Mouse (Mus musculus): Measurements from ENCODE around the gene 4931417E11Rik.

DNA sequence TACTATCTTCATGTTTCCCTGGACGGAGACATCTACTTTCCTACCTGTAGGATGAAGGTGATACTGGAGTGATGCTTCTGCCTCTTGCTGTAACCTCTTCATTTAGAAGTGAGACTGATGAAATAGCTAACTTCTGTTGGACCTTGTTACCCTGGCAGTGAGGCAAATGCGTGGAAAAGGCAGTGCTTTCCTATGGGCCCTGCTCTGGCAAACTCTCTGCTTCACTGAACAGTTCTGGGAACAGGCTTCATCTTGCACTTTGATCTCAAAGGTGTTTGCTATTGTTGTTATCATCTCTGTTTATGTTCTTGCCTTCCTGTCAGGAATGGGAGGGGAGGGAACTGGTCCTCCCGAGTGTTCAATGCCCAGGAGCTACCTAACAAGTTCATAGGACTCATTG lies 3.4 kb downstream of the 4931417E11Rik start:
- TF ChIP-seq POLR2A (IDR thresholded peaks at IDR 0.05; ENCODE audit: control insufficient read depth, extremely low read depth, insufficient read depth, low read length, poor library complexity) (no peak), CTCF (IDR thresholded peaks at IDR 0.05; ENCODE audit: borderline replicate concordance, control insufficient read depth, extremely low read depth, insufficient read depth, low read length, poor library complexity) (no peak)
